Mouse (Mus musculus) small intestine, adult 2 months (tissue): ENCODE measurements around the gene Bicd2.

Experiments
- CTCF ChIP-seq: fragments of 200-500 bp; IDR thresholded peaks from 2 replicates; pipeline ENCODE4 v1.5.1; 2012; ENCODE audit warnings: low read depth, mild to moderate bottlenecking, control low read depth, inconsistent platforms, low read length, moderate library complexity, mixed read lengths; ENCODE audit not compliant: insufficient replicate concordance, insufficient read length; ENCODE audit errors: extremely low read depth
- POLR2A ChIP-seq: fragments of 200-500 bp; IDR thresholded peaks from 2 replicates; pipeline ENCODE4 v1.6.1; 2012; ENCODE audit warnings: low read depth, mild to moderate bottlenecking, control low read depth, inconsistent platforms, low read length, moderate library complexity

DNA sequence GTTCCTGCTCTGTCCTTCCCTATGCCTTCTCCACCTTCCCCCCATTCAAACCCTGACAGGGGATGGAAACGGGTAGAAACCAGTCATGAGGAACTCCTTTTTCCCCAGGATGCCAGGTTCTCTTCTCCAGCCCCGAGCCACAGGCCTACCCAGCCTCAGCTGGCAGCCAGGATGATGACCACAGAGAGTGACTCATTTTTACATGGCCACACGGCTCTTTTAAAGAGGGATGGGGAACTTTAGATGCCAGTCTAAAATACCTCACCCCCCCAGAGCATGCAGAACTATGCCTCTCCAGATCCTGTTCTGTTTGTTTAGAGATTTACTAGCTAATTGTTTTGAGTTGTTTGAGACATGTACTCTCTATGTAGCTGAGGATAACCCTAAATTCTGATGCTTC lies 19.9 kb upstream of the Bicd2 start:
- no peak for TF ChIP-seq CTCF
- no peak for TF ChIP-seq POLR2A
